ENCODE assay signal across 20 mouse cellular contexts in genomic region chr12:98458516-98458915, GRCm38 (mm10).
A peak's percentile ranks its signal among the peaks of the same experiment; 100 is the strongest.
DNase-seq lines count a peak whose midpoint lies in the region; ATAC-seq and TF ChIP-seq lines count a peak whose summit lies in the region.
"Had no signal": no experiment of that assay in that cellular context is flagged by ENCODE, and none has a peak within 500 bp of the region (broad histone marks: within the 10 kb centered on the region; RNA-seq: fewer than 3 reads in every experiment).

No protein-coding gene starts in this region.

- H3K4me1 ChIP-seq in hindbrain, embryonic 16.5 days (ENCODE audit: control insufficient read depth, insufficient read depth, low read depth, low read length) = no peaks in the 10 kb centered on the region
- H3K4me1 ChIP-seq in hindbrain, embryonic 14.5 days (replicated peaks; ENCODE audit: control insufficient read depth, insufficient read depth, low read length) = no peaks in the 10 kb centered on the region
- no peaks in the 10 kb centered on the region for H3K4me1 ChIP-seq in lung, postnatal 0 days (ENCODE audit: insufficient read depth, low read depth, low read length)
- H3K4me1 ChIP-seq in cerebellum, adult 2 months (ENCODE audit: control insufficient read depth, insufficient read depth, low read length) = peaks cover 50% of the 10 kb centered on the region
- no peaks in the 10 kb centered on the region for H3K4me1 ChIP-seq in embryonic facial prominence, embryonic 15.5 days
- H3K4me1 ChIP-seq: limb, embryonic 10.5 days; liver, embryonic 13.5 days; midbrain, embryonic 12.5 days; stomach, embryonic 15.5 days had no signal

- H3K27ac ChIP-seq in hindbrain, embryonic 16.5 days (ENCODE audit: low read depth, low read length) = no peak overlapping the region
- H3K27ac ChIP-seq in hindbrain, embryonic 14.5 days = no peak overlapping the region
- H3K27ac ChIP-seq in lung, postnatal 0 days (ENCODE audit: low read length) = no peak overlapping the region
- H3K27ac ChIP-seq in cerebellum, adult 2 months (ENCODE audit: insufficient read depth, low read length) = peak overlapping the region; percentile 72
- H3K27ac ChIP-seq in embryonic facial prominence, embryonic 15.5 days (replicated peaks) = peak overlapping the region; percentile 45; the same call in 1 of the 2 replicates
- H3K27ac ChIP-seq: limb, embryonic 10.5 days; liver, embryonic 13.5 days; midbrain, embryonic 12.5 days; stomach, embryonic 15.5 days had no signal

- DNase-seq in hindbrain, embryonic 14.5 days (ENCODE audit: low spot score) = no peak
- peak; percentile 6 for DNase-seq in lung, postnatal 0 days (ENCODE audit: low spot score)
- DNase-seq in lung, postnatal 36 days = no peak
- DNase-seq in cerebellum, adult 2 months = peak; percentile 76 to 92
- DNase-seq in c-Kit-positive CD71-positive TER-119-positive erythroid progenitor cells, embryonic 14.5 days (ENCODE audit: low spot score) = no peak
- no peak for DNase-seq in heart, postnatal 4 days
- DNase-seq: adrenal gland, postnatal 36 days; heart, postnatal 36 days; kidney, postnatal 25 days; liver, embryonic 13.5 days; lung, postnatal 14 days; thymus, postnatal 4 days had no signal

- H3K9me3 ChIP-seq in hindbrain, embryonic 16.5 days (ENCODE audit: control insufficient read depth, low read length) = no peaks in the 10 kb centered on the region
- no peaks in the 10 kb centered on the region for H3K9me3 ChIP-seq in hindbrain, embryonic 14.5 days (ENCODE audit: control insufficient read depth, low read length)
- H3K9me3 ChIP-seq in lung, postnatal 0 days (ENCODE audit: low read length) = no peaks in the 10 kb centered on the region
- H3K9me3 ChIP-seq in embryonic facial prominence, embryonic 15.5 days (replicated peaks) = no peaks in the 10 kb centered on the region
- H3K9me3 ChIP-seq: limb, embryonic 10.5 days; liver, embryonic 13.5 days; midbrain, embryonic 12.5 days; stomach, embryonic 15.5 days had no signal

- no peak for TF ChIP-seq EP300 in lung, postnatal 0 days (IDR thresholded peaks at IDR 0.05)

- no peak overlapping the region for H3K4me2 ChIP-seq in hindbrain, embryonic 16.5 days (ENCODE audit: low read length)
- H3K4me2 ChIP-seq in hindbrain, embryonic 14.5 days (replicated peaks) = no peak overlapping the region
- no peak overlapping the region for H3K4me2 ChIP-seq in lung, postnatal 0 days (replicated peaks; ENCODE audit: low read depth, low read length)
- no peak overlapping the region for H3K4me2 ChIP-seq in embryonic facial prominence, embryonic 15.5 days (replicated peaks)
- H3K4me2 ChIP-seq: liver, embryonic 13.5 days; midbrain, embryonic 12.5 days; stomach, embryonic 15.5 days had no signal

- WGBS in hindbrain, embryonic 16.5 days = 64% methylated on average over 5 of the region's 5 CpGs
- 79% methylated on average over 5 of the region's 5 CpGs for whole genome bisulfite sequencing in hindbrain, embryonic 14.5 days
- WGBS in lung, postnatal 0 days = 39% methylated on average over 5 of the region's 5 CpGs
- WGBS in cerebellum, adult 2 months = 11% methylated on average over 5 of the region's 5 CpGs
- WGBS in embryonic facial prominence, embryonic 15.5 days = 61% methylated on average over 5 of the region's 5 CpGs

- no peaks in the 10 kb centered on the region for H3K36me3 ChIP-seq in hindbrain, embryonic 16.5 days (ENCODE audit: control insufficient read depth, insufficient read depth, low read length)
- H3K36me3 ChIP-seq in hindbrain, embryonic 14.5 days (replicated peaks; ENCODE audit: control insufficient read depth, insufficient read depth) = peaks cover 4% of the 10 kb centered on the region; the same call in 1 of the 2 replicates
- H3K36me3 ChIP-seq in lung, postnatal 0 days (ENCODE audit: insufficient read depth, low read length) = no peaks in the 10 kb centered on the region
- no peaks in the 10 kb centered on the region for H3K36me3 ChIP-seq in embryonic facial prominence, embryonic 15.5 days
- H3K36me3 ChIP-seq: limb, embryonic 10.5 days; liver, embryonic 13.5 days; stomach, embryonic 15.5 days had no signal

- ATAC-seq in hindbrain, embryonic 16.5 days = peak; percentile 72; the same call in 1 of the 2 replicates
- no peak for ATAC-seq in hindbrain, embryonic 14.5 days (ENCODE audit: low FRiP score)
- no peak for ATAC-seq in lung, postnatal 0 days
- ATAC-seq in embryonic facial prominence, embryonic 15.5 days (ENCODE audit: insufficient number of reproducible peaks, low FRiP score, low TSS enrichment, low read depth) = peak; percentile 24; the same call in 1 of the 2 replicates
- ATAC-seq: activated CD4-positive, CD25-positive, alpha-beta regulatory T cell, adult 4 months; CD4-positive, CD25-positive, alpha-beta regulatory T cell, adult 4 months; intestine, postnatal 0 days had no signal

- no peak overlapping the region for H3K4me3 ChIP-seq in hindbrain, embryonic 16.5 days (ENCODE audit: low read length)
- H3K4me3 ChIP-seq in hindbrain, embryonic 14.5 days (replicated peaks; ENCODE audit: low read length) = no peak overlapping the region
- H3K4me3 ChIP-seq in lung, postnatal 0 days (ENCODE audit: low read depth, low read length) = no peak overlapping the region
- H3K4me3 ChIP-seq in cerebellum, adult 2 months (replicated peaks; ENCODE audit: insufficient read depth, low read depth, low read length) = no peak overlapping the region
- H3K4me3 ChIP-seq in embryonic facial prominence, embryonic 15.5 days (replicated peaks) = no peak overlapping the region
- H3K4me3 ChIP-seq: limb, embryonic 10.5 days; liver, embryonic 13.5 days; midbrain, embryonic 12.5 days; stomach, embryonic 15.5 days had no signal

- no peaks in the 10 kb centered on the region for H3K27me3 ChIP-seq in hindbrain, embryonic 16.5 days (replicated peaks; ENCODE audit: control insufficient read depth, insufficient read depth, low read length)
- no peaks in the 10 kb centered on the region for H3K27me3 ChIP-seq in hindbrain, embryonic 14.5 days (ENCODE audit: control insufficient read depth, insufficient read depth, low read length)
- H3K27me3 ChIP-seq in lung, postnatal 0 days (replicated peaks; ENCODE audit: insufficient read depth, low read length) = no peaks in the 10 kb centered on the region
- no peaks in the 10 kb centered on the region for H3K27me3 ChIP-seq in cerebellum, adult 2 months (ENCODE audit: control insufficient read depth, insufficient read depth, low read length)
- H3K27me3 ChIP-seq in embryonic facial prominence, embryonic 15.5 days = no peaks in the 10 kb centered on the region
- H3K27me3 ChIP-seq: liver, embryonic 13.5 days; midbrain, embryonic 12.5 days; stomach, embryonic 15.5 days had no signal

- no peak overlapping the region for H3K9ac ChIP-seq in hindbrain, embryonic 16.5 days (ENCODE audit: low read depth, low read length)
- H3K9ac ChIP-seq in hindbrain, embryonic 14.5 days = no peak overlapping the region
- H3K9ac ChIP-seq in lung, postnatal 0 days (replicated peaks; ENCODE audit: low read depth) = no peak overlapping the region
- no peak overlapping the region for H3K9ac ChIP-seq in embryonic facial prominence, embryonic 15.5 days
- H3K9ac ChIP-seq: liver, embryonic 13.5 days; midbrain, embryonic 12.5 days; stomach, embryonic 15.5 days had no signal

- TF ChIP-seq CTCF in lung, postnatal 0 days (IDR thresholded peaks at IDR 0.05) = no peak
- no peak for TF ChIP-seq CTCF in cerebellum, adult 2 months (IDR thresholded peaks at IDR 0.05; ENCODE audit: borderline replicate concordance, insufficient read depth, low read depth, low read length)

- TF ChIP-seq POLR2A in cerebellum, adult 2 months (IDR thresholded peaks at IDR 0.05; ENCODE audit: borderline replicate concordance, insufficient read depth, low read length) = peak; percentile 48; the same call in 1 of the 2 replicates

Comparison
In these comparisons a context has a peak if more than half of its experiments do, and no peak if none do; other contexts are left out.
1. ATAC-seq: peak in hindbrain, embryonic 16.5 days (single experiment) and embryonic facial prominence, embryonic 15.5 days (single experiment); none in hindbrain, embryonic 14.5 days (single experiment) and lung, postnatal 0 days (single experiment).
2. DNase-seq: peak in lung, postnatal 0 days (single experiment) and cerebellum, adult 2 months (2 of 2); none in hindbrain, embryonic 14.5 days (single experiment), lung, postnatal 36 days (single experiment), c-Kit-positive CD71-positive TER-119-positive erythroid progenitor cells, embryonic 14.5 days (single experiment) and heart, postnatal 4 days (single experiment).
3. H3K27ac ChIP-seq: peak in cerebellum, adult 2 months (single experiment) and embryonic facial prominence, embryonic 15.5 days (single experiment); none in hindbrain, embryonic 16.5 days (single experiment), hindbrain, embryonic 14.5 days (single experiment) and lung, postnatal 0 days (single experiment).